Mouse (Mus musculus): ENCODE results near the gene B430306N03Rik. TPM values are rescaled to one million over a fixed set of nuclear protein-coding genes. Genes with fewer than 3 reads are reported as not detected.

The B430306N03Rik gene
- polyA plus RNA-seq, 1 experiment: not detected

DNA sequence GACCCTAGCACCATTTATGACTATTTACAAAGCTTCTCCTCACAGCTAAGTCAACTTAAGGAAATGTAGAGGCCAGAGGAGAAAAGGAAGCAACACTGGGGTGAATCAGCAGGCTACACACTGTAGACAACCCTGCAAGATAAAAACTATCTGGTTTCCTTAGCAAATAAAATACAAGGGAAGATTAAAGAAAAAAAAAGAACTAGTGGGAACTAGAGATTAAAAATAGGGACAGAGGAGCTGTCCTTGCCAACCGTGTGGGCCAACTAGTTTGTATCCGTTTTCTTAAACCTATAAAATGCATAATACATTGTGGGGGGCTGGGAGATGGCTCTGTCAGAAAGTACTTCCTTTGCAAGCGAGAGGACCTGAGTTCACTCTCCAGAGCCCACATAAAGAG, 26.0 kb downstream of the B430306N03Rik start:
- Histone ChIP-seq H3ac (ENCODE audit: control insufficient read depth, insufficient read length, low read depth) (no peak overlapping the region), H3K79me3 (ENCODE audit: low read depth) (no peaks in the 10 kb centered on the region), H3K4me3 (ENCODE audit: insufficient read depth, poor library complexity, severe bottlenecking) (no peak overlapping the region), H3K79me2 (ENCODE audit: control insufficient read depth, insufficient read depth) (no peaks in the 10 kb centered on the region), H3K27me3 (ENCODE audit: control insufficient read depth, insufficient read depth, insufficient read length) (peaks cover 2% of the 10 kb centered on the region), H3K36me3 (ENCODE audit: control insufficient read depth, insufficient read depth) (no peaks in the 10 kb centered on the region)
- TF ChIP-seq CTCF (IDR thresholded peaks at IDR 0.05; ENCODE audit: control insufficient read depth, insufficient read depth, insufficient read length) (no peak), MAX (IDR thresholded peaks at IDR 0.05) (no peak), MYOG (IDR thresholded peaks at IDR 0.05; ENCODE audit: control insufficient read depth, extremely low read depth, insufficient read length) (no peak), MYOD1 (IDR thresholded peaks at IDR 0.05; ENCODE audit: control insufficient read depth, insufficient read length, low read depth) (no peak), CEBPB (IDR thresholded peaks at IDR 0.05; ENCODE audit: low read depth) (no peak)

DNA sequence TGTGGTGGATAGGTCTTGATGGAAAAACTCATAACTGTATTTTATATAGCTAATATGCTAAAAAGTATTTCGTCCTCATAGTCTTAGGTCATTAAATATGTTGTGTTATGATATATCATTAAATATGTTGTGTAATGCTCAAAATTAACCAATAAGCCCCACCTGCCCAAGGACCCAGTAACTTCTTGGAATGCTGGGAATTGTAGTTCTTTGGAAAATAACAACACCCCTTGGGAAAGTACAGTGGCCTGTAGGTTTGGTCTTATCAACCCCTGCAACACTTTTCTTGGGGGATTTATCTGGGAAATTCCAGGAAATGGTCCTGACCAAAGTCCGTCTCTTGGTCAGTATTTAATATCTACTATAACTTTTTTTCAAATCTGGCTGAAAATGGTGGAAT, 27.1 kb downstream of the B430306N03Rik start:
- peaks cover 7% of the 10 kb centered on the region for H3K27me3 ChIP-seq (ENCODE audit: control insufficient read depth, insufficient read depth, insufficient read length)
- no peaks in the 10 kb centered on the region for H3K79me3 ChIP-seq (ENCODE audit: low read depth)
- H3K4me3 ChIP-seq (ENCODE audit: insufficient read depth, poor library complexity, severe bottlenecking): no peak overlapping the region
- H3ac ChIP-seq (ENCODE audit: control insufficient read depth, insufficient read length, low read depth): no peak overlapping the region
- TF ChIP-seq CEBPB (IDR thresholded peaks at IDR 0.05; ENCODE audit: low read depth) (no peak), MAX (IDR thresholded peaks at IDR 0.05) (no peak), USF1 (IDR thresholded peaks at IDR 0.05; ENCODE audit: low read depth) (no peak), CTCF (IDR thresholded peaks at IDR 0.05; ENCODE audit: control insufficient read depth, insufficient read depth, insufficient read length) (no peak), FOSL1 (IDR thresholded peaks at IDR 0.05; ENCODE audit: insufficient read depth, low read length, poor library complexity, severe bottlenecking) (no peak), MYOG (IDR thresholded peaks at IDR 0.05; ENCODE audit: control insufficient read depth, extremely low read depth, insufficient read length) (no peak), MYOD1 (IDR thresholded peaks at IDR 0.05; ENCODE audit: control insufficient read depth, insufficient read length, low read depth) (no peak)
- H3K79me2 ChIP-seq (ENCODE audit: control insufficient read depth, insufficient read depth): no peaks in the 10 kb centered on the region
- H3K36me3 ChIP-seq (ENCODE audit: control insufficient read depth, insufficient read depth): no peaks in the 10 kb centered on the region

DNA sequence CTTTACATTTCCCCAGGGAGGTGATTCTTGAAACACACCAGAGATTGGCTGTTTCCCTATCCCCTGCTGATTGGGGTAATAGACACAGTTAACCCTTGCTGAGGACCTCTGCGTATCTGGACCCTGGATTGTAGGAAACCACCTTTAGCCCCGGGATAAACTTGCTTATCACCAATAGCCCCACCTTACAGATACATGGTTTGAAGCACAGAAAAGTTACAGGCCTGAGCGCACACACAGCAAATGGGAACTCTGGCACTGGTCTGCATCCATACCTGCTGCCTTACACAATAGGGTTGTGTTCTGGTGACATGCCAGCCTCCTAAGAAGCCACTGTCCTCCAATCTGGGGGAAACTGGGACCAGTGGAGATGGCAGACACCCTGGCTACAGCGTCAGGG, 29.9 kb downstream of the B430306N03Rik start:
- Histone ChIP-seq H3K36me3 (ENCODE audit: control insufficient read depth, insufficient read depth) (no peaks in the 10 kb centered on the region), H3K4me3 (ENCODE audit: insufficient read depth, poor library complexity, severe bottlenecking) (no peak overlapping the region), H3K79me3 (ENCODE audit: low read depth) (no peaks in the 10 kb centered on the region), H3K79me2 (ENCODE audit: control insufficient read depth, insufficient read depth) (no peaks in the 10 kb centered on the region), H3ac (ENCODE audit: control insufficient read depth, insufficient read length, low read depth) (no peak overlapping the region), H3K27me3 (ENCODE audit: control insufficient read depth, insufficient read depth, insufficient read length) (peaks cover 7% of the 10 kb centered on the region)
- TF ChIP-seq MYOD1 (IDR thresholded peaks at IDR 0.05; ENCODE audit: control insufficient read depth, insufficient read length, low read depth) (no peak), CTCF (IDR thresholded peaks at IDR 0.05; ENCODE audit: control insufficient read depth, insufficient read depth, insufficient read length) (no peak), MYOG (IDR thresholded peaks at IDR 0.05; ENCODE audit: control insufficient read depth, extremely low read depth, insufficient read length) (no peak), CEBPB (IDR thresholded peaks at IDR 0.05; ENCODE audit: low read depth) (no peak), MAX (IDR thresholded peaks at IDR 0.05) (no peak), FOSL1 (IDR thresholded peaks at IDR 0.05; ENCODE audit: insufficient read depth, low read length, poor library complexity, severe bottlenecking) (no peak), USF1 (IDR thresholded peaks at IDR 0.05; ENCODE audit: low read depth) (no peak)

DNA sequence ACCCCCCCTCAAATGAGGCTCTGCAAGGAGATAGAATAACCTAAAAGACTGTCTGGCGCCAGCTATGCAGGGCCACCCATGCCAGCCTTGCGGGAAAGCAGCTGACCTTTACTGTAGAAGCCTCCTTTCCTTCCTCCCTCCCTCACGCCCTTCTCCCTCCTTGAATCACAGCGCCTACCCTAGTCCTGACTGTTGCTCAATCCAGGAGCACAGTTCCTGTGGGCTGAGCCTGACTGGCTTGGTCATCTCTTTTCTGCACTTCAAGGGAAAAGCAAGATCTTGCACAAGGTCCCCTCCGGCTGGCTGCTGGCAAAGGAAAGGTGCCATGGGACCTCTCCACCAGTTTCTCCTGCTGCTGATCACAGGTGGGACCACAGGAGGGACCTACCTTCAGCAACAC, 30.3 kb downstream of the B430306N03Rik start, which contains the start of gene Trem2:
Gene Trem2, plus strand, starts transcription at position 171 of the 400 bp plus-strand sequence.
- Histone ChIP-seq H3ac (ENCODE audit: control insufficient read depth, insufficient read length, low read depth) (no peak within 1 kb of the TSS), H3K27me3 (ENCODE audit: control insufficient read depth, insufficient read depth, insufficient read length) (peaks cover 7% of the 10 kb centered on the region), H3K4me3 (ENCODE audit: insufficient read depth, poor library complexity, severe bottlenecking) (no peak within 1 kb of the TSS), H3K79me3 (ENCODE audit: low read depth) (no peaks in the 10 kb centered on the region), H3K79me2 (ENCODE audit: control insufficient read depth, insufficient read depth) (no peaks in the 10 kb centered on the region), H3K36me3 (ENCODE audit: control insufficient read depth, insufficient read depth) (no peaks in the 10 kb centered on the region)
- no peak for TF ChIP-seq CEBPB (IDR thresholded peaks at IDR 0.05; ENCODE audit: low read depth)
- TF ChIP-seq MYOD1 (IDR thresholded peaks at IDR 0.05; ENCODE audit: control insufficient read depth, insufficient read length, low read depth): no peak
- no peak for TF ChIP-seq MAX (IDR thresholded peaks at IDR 0.05)
- TF ChIP-seq FOSL1 (IDR thresholded peaks at IDR 0.05; ENCODE audit: insufficient read depth, low read length, poor library complexity, severe bottlenecking): no peak
- TF ChIP-seq MYOG (IDR thresholded peaks at IDR 0.05; ENCODE audit: control insufficient read depth, extremely low read depth, insufficient read length): no peak
- no peak for TF ChIP-seq USF1 (IDR thresholded peaks at IDR 0.05; ENCODE audit: low read depth)
- TF ChIP-seq CTCF (IDR thresholded peaks at IDR 0.05; ENCODE audit: control insufficient read depth, insufficient read depth, insufficient read length): no peak

DNA sequence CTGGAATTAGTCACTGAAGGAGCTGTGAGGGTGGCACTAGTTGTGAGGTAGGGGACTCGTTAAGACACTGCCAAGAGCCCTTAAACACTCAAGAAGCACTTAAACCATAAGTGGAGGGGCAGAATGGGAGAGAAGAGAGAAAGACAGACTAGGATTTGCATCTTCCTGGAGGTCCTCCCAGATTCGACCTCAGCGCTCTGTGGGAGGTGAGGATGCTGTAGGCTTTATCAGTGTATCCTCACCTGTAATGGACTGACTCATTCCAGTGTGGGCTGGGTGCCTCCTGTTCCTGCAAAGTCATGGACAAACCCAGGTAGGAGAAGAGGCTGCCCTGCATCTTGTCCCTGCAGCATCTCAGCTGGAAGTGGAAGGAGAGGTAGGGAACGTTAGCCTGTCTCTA, 30.9 kb downstream of the B430306N03Rik start:
- Histone ChIP-seq H3K36me3 (ENCODE audit: control insufficient read depth, insufficient read depth) (no peaks in the 10 kb centered on the region), H3K27me3 (ENCODE audit: control insufficient read depth, insufficient read depth, insufficient read length) (peaks cover 7% of the 10 kb centered on the region), H3ac (ENCODE audit: control insufficient read depth, insufficient read length, low read depth) (no peak overlapping the region), H3K79me2 (ENCODE audit: control insufficient read depth, insufficient read depth) (no peaks in the 10 kb centered on the region), H3K4me3 (ENCODE audit: insufficient read depth, poor library complexity, severe bottlenecking) (no peak overlapping the region), H3K79me3 (ENCODE audit: low read depth) (no peaks in the 10 kb centered on the region)
- no peak for TF ChIP-seq CEBPB (IDR thresholded peaks at IDR 0.05; ENCODE audit: low read depth)
- no peak for TF ChIP-seq FOSL1 (IDR thresholded peaks at IDR 0.05; ENCODE audit: insufficient read depth, low read length, poor library complexity, severe bottlenecking)
- no peak for TF ChIP-seq MYOG (IDR thresholded peaks at IDR 0.05; ENCODE audit: control insufficient read depth, extremely low read depth, insufficient read length)
- TF ChIP-seq MYOD1 (IDR thresholded peaks at IDR 0.05; ENCODE audit: control insufficient read depth, insufficient read length, low read depth): no peak
- TF ChIP-seq USF1 (IDR thresholded peaks at IDR 0.05; ENCODE audit: low read depth): no peak
- TF ChIP-seq MAX (IDR thresholded peaks at IDR 0.05): no peak
- TF ChIP-seq CTCF (IDR thresholded peaks at IDR 0.05; ENCODE audit: control insufficient read depth, insufficient read depth, insufficient read length): no peak

DNA sequence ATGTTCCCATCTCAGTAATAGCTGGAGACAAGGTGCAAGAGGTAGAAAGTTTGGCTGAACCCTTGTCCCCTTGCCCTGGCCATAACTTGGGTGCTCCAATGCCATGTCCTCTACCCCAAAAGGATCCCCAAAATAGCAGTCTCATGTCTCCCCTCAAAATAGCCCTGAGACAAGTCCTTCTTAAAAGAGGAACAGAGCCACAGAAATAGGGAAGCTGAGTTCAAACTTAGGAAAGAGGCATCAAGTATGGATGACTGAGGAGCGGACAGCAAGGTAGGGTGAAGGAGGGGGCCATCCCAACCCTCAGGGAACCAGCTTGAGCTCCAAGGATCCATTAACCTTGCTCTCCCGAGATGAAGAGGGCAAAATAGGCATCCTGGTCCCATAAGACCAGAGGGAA, 31.3 kb downstream of the B430306N03Rik start:
- no peak overlapping the region for H3ac ChIP-seq (ENCODE audit: control insufficient read depth, insufficient read length, low read depth)
- peaks cover 7% of the 10 kb centered on the region for H3K27me3 ChIP-seq (ENCODE audit: control insufficient read depth, insufficient read depth, insufficient read length)
- no peak overlapping the region for H3K4me3 ChIP-seq (ENCODE audit: insufficient read depth, poor library complexity, severe bottlenecking)
- no peaks in the 10 kb centered on the region for H3K79me3 ChIP-seq (ENCODE audit: low read depth)
- TF ChIP-seq MAX (IDR thresholded peaks at IDR 0.05) (no peak), MYOD1 (IDR thresholded peaks at IDR 0.05; ENCODE audit: control insufficient read depth, insufficient read length, low read depth) (no peak), CTCF (IDR thresholded peaks at IDR 0.05; ENCODE audit: control insufficient read depth, insufficient read depth, insufficient read length) (no peak), CEBPB (IDR thresholded peaks at IDR 0.05; ENCODE audit: low read depth) (no peak), FOSL1 (IDR thresholded peaks at IDR 0.05; ENCODE audit: insufficient read depth, low read length, poor library complexity, severe bottlenecking) (no peak), USF1 (IDR thresholded peaks at IDR 0.05; ENCODE audit: low read depth) (no peak), MYOG (IDR thresholded peaks at IDR 0.05; ENCODE audit: control insufficient read depth, extremely low read depth, insufficient read length) (no peak)
- H3K79me2 ChIP-seq (ENCODE audit: control insufficient read depth, insufficient read depth): no peaks in the 10 kb centered on the region
- H3K36me3 ChIP-seq (ENCODE audit: control insufficient read depth, insufficient read depth): no peaks in the 10 kb centered on the region
